Mouse (Mus musculus): Measurements from ENCODE around the gene Rad51b. TPM values are rescaled to one million over a fixed set of nuclear protein-coding genes. Genes with fewer than 3 reads are reported as not detected.

The Rad51b gene
- total and polyA plus RNA-seq, 3 experiments: 1.6 to 45.5 (median 22.0) TPM

DNA sequence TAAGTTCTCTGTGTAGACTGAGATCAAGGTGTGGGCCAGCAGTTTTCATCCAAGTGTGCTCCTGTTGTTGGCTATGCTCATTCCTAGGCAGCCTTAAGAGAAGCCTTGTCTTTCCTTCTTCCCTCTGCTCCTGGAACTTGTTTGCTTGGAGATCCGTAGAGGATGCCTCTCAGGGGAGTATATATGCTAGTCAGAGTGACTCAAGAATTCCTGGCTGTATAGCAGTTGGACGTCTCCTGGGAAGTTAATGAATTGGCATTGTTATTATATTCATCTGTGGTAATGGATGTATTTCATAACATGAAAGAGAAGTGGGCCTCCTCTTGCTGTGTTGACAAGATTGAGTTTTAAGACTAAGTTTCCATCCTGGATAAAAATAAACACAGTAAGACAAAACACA, 196.4 kb downstream of the Rad51b start:
- Histone ChIP-seq H3K9me3 (replicated peaks) (no peaks in the 10 kb centered on the region), H3K36me3 (replicated peaks) (peaks cover 19% of the 10 kb centered on the region), H3K4me3 (ENCODE audit: low read depth, low read length) (no peak overlapping the region), H3K27me3 (ENCODE audit: insufficient read depth, low read length) (no peaks in the 10 kb centered on the region), H3K4me1 (ENCODE audit: insufficient read depth, low read depth, low read length) (peaks cover 3% of the 10 kb centered on the region; the same call in 1 of the 2 replicates)
- no peak for ATAC-seq (ENCODE audit: extremely low read depth, insufficient number of reproducible peaks, low FRiP score, poor library complexity, severe bottlenecking)
- no peak for DNase-seq (ENCODE audit: low spot score)
- TF ChIP-seq GATA2 (IDR thresholded peaks at IDR 0.05; ENCODE audit: borderline replicate concordance, low read depth, low read length): no peak
- TF ChIP-seq GATA1 (IDR thresholded peaks at IDR 0.05; ENCODE audit: borderline replicate concordance, low read length): no peak
- no peak for TF ChIP-seq TAL1 (conservative IDR thresholded peaks at IDR 0.05; ENCODE audit: low read depth, low read length)
- no peak for TF ChIP-seq POLR2AphosphoS5 (IDR thresholded peaks at IDR 0.05; ENCODE audit: insufficient replicate concordance, low read depth, low read length)
- TF ChIP-seq CTCF (IDR thresholded peaks at IDR 0.05; ENCODE audit: low read depth, low read length): no peak

DNA sequence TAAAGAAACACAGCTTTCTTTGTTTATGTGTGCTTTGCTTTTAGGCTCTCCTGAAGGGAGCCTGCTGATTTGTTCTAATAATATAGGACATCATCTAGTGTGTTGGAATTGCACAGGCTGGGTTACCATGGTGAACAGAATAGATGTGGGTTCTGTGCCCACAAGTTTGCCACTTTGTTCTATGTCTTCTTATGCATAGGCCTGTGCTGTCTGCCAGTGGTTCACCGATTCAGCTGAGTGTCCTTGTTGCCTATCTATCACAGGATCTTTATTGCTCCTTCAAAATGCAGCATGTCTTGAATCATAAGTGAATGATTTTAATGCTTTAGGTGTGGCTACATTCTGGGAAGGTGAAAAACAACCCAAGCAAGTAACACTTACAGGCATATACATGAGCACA, 201.2 kb downstream of the Rad51b start:
- Histone ChIP-seq H3K27me3 (ENCODE audit: insufficient read depth, low read length) (no peaks in the 10 kb centered on the region), H3K4me3 (ENCODE audit: low read depth, low read length) (no peak overlapping the region), H3K36me3 (replicated peaks) (peaks cover 8% of the 10 kb centered on the region), H3K4me1 (ENCODE audit: insufficient read depth, low read depth, low read length) (peaks cover 24% of the 10 kb centered on the region), H3K9me3 (replicated peaks) (no peaks in the 10 kb centered on the region)
- no peak for TF ChIP-seq POLR2AphosphoS5 (IDR thresholded peaks at IDR 0.05; ENCODE audit: insufficient replicate concordance, low read depth, low read length)
- ATAC-seq (ENCODE audit: extremely low read depth, insufficient number of reproducible peaks, low FRiP score, poor library complexity, severe bottlenecking): no peak
- no peak for DNase-seq (ENCODE audit: low spot score)

DNA sequence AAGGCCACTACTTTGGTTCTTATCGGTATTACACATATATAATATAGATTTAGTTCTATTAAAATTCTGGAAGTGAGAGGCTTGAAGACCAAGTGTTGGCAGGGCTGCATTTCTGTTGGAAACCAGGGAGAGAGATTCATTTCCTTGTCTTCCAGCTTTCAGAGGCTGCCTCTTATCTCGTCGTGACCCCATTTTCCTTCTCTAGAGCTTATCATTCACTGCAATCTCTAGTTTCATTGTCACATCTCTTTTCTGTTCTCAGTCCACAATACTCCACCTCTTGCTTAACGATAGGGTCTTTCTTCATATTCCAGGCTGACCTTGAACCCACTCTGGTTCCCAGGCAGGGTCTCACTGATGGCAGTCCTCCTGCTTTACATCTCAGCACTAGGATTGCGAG, 202.7 kb downstream of the Rad51b start:
- ATAC-seq (ENCODE audit: extremely low read depth, insufficient number of reproducible peaks, low FRiP score, poor library complexity, severe bottlenecking) (no peak), DNase-seq (ENCODE audit: low spot score) (no peak)
- H3K9me3 ChIP-seq (replicated peaks): no peaks in the 10 kb centered on the region
- TF ChIP-seq GATA1 (IDR thresholded peaks at IDR 0.05; ENCODE audit: borderline replicate concordance, low read length) (no peak), CTCF (IDR thresholded peaks at IDR 0.05; ENCODE audit: low read depth, low read length) (no peak), TAL1 (conservative IDR thresholded peaks at IDR 0.05; ENCODE audit: low read depth, low read length) (no peak), POLR2AphosphoS5 (IDR thresholded peaks at IDR 0.05; ENCODE audit: insufficient replicate concordance, low read depth, low read length) (no peak), GATA2 (IDR thresholded peaks at IDR 0.05; ENCODE audit: borderline replicate concordance, low read depth, low read length) (no peak)
- no peaks in the 10 kb centered on the region for H3K27me3 ChIP-seq (ENCODE audit: insufficient read depth, low read length)
- H3K36me3 ChIP-seq (replicated peaks): peaks cover 8% of the 10 kb centered on the region
- peaks cover 24% of the 10 kb centered on the region for H3K4me1 ChIP-seq (ENCODE audit: insufficient read depth, low read depth, low read length)
- H3K4me3 ChIP-seq (ENCODE audit: low read depth, low read length): no peak overlapping the region

DNA sequence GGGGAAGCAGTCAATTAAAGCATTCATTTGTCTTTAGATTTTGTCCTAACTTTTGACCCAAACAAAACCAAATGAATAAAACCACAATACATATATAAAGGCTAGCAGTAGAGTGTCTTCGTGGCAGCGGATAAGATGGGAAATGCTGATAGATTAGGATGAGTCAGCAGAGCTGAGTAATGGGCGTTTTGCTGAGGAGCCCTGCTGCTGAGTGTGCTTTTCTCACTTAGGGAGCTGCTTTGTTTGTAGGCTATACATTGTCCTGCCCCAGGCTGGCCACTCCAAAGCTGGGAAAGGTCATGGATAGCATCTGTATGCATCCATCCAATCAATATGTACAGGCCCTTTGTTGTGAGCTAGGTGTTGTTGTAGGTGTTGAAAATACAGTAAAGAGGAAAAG, 204.8 kb downstream of the Rad51b start:
- Histone ChIP-seq H3K36me3 (replicated peaks) (peaks cover 2% of the 10 kb centered on the region), H3K4me3 (ENCODE audit: low read depth, low read length) (no peak overlapping the region), H3K9me3 (replicated peaks) (no peaks in the 10 kb centered on the region), H3K27me3 (ENCODE audit: insufficient read depth, low read length) (no peaks in the 10 kb centered on the region), H3K4me1 (ENCODE audit: insufficient read depth, low read depth, low read length) (peaks cover 28% of the 10 kb centered on the region)
- ATAC-seq (ENCODE audit: extremely low read depth, insufficient number of reproducible peaks, low FRiP score, poor library complexity, severe bottlenecking) (peak; percentile 77), DNase-seq (ENCODE audit: low spot score) (peak; percentile 16)
- TF ChIP-seq CTCF (IDR thresholded peaks at IDR 0.05; ENCODE audit: low read depth, low read length) (no peak), GATA1 (IDR thresholded peaks at IDR 0.05; ENCODE audit: borderline replicate concordance, low read length) (no peak), GATA2 (IDR thresholded peaks at IDR 0.05; ENCODE audit: borderline replicate concordance, low read depth, low read length) (no peak), POLR2AphosphoS5 (IDR thresholded peaks at IDR 0.05; ENCODE audit: insufficient replicate concordance, low read depth, low read length) (no peak), TAL1 (conservative IDR thresholded peaks at IDR 0.05; ENCODE audit: low read depth, low read length) (no peak)

DNA sequence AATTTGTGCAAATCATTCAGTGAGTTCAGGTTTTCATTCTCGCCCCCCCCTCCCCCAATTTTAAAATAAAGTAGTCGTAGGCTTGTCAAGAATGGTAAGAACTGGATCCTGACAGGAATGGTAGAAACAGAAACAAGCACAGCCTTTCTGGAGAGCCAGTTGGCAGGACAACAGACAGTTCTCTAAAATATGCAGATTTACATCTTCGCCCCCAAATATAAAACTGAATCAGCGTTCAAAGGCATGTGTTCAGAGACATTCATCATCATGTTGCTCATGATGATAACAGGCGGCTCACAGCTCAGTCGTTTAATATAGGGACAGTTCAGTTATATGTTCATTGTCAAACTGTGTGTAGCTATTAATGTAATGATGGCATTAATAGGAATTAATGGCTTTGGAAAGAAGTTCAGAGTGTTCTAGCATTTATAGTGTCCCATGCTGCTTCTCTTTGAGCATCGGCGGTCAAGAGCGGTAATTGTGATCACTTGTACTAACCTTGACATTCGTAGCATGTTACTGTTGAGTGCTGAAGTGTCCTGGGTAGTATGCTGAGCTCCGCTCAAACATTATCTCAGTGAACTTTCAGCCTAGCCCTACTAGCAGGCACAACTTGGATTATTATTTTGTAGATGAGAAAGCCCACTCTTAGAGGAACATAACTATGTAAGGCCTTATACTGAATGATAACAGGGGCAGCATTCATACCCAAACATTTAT, 205.9 kb downstream of the Rad51b start:
- ATAC-seq (ENCODE audit: extremely low read depth, insufficient number of reproducible peaks, low FRiP score, poor library complexity, severe bottlenecking) (no peak), DNase-seq (ENCODE audit: low spot score) (no peak)
- Histone ChIP-seq H3K4me1 (ENCODE audit: insufficient read depth, low read depth, low read length) (peaks cover 28% of the 10 kb centered on the region), H3K36me3 (replicated peaks) (peaks cover 9% of the 10 kb centered on the region), H3K9me3 (replicated peaks) (no peaks in the 10 kb centered on the region), H3K4me3 (ENCODE audit: low read depth, low read length) (no peak overlapping the region), H3K27me3 (ENCODE audit: insufficient read depth, low read length) (no peaks in the 10 kb centered on the region)
- TF ChIP-seq TAL1 (conservative IDR thresholded peaks at IDR 0.05; ENCODE audit: low read depth, low read length): no peak
- no peak for TF ChIP-seq CTCF (IDR thresholded peaks at IDR 0.05; ENCODE audit: low read depth, low read length)
- no peak for TF ChIP-seq POLR2AphosphoS5 (IDR thresholded peaks at IDR 0.05; ENCODE audit: insufficient replicate concordance, low read depth, low read length)
- no peak for TF ChIP-seq GATA1 (IDR thresholded peaks at IDR 0.05; ENCODE audit: borderline replicate concordance, low read length)
- no peak for TF ChIP-seq GATA2 (IDR thresholded peaks at IDR 0.05; ENCODE audit: borderline replicate concordance, low read depth, low read length)

DNA sequence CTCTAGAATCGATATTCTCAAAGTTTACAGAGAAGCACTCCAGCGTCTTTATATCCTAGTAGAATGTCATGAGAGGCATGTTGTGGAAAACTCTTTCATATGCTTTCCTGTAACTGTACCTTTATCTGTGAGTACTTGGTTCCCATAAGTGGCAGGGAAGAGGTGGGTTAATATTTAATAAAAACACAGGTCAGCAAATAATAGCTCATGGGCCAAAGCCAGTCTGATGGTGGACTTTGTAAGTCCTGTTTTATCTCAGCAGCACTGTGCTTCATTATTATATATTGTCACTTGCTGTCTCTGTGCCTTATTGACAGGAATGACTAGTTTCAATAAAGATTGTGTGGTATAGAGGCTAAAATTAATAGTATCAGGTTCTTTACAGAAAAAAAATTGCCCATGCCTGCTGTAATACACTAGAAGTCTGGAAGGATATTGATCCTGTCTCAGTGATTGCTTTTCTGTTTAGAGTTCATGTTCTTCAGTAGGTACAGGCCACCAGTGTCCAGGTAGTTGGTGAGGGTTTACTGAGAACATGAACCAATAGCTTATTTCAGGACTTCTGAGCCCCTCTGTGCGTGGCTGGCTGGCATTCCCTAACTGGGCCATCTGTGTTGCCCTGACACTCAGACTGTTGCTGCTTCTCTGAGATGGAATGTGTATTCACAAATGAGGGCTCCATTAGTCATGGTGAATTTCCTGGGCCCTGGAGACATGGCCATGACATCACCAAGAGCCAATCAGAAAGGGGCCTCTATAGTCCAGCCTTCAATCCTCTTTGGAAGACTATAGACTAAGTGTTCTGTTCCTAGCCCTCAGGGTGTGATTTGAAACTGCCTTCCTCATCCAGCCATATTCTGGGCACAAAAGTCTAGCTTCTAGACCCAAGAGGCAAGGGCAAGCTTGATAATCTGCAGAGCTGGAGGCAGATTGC, 206.8 kb downstream of the Rad51b start:
- no peak overlapping the region for H3K4me3 ChIP-seq (ENCODE audit: low read depth, low read length)
- DNase-seq (ENCODE audit: low spot score) (no peak), ATAC-seq (ENCODE audit: extremely low read depth, insufficient number of reproducible peaks, low FRiP score, poor library complexity, severe bottlenecking) (no peak)
- H3K27me3 ChIP-seq (ENCODE audit: insufficient read depth, low read length): no peaks in the 10 kb centered on the region
- H3K9me3 ChIP-seq (replicated peaks): no peaks in the 10 kb centered on the region
- TF ChIP-seq TAL1 (conservative IDR thresholded peaks at IDR 0.05; ENCODE audit: low read depth, low read length) (no peak), GATA2 (IDR thresholded peaks at IDR 0.05; ENCODE audit: borderline replicate concordance, low read depth, low read length) (no peak), POLR2AphosphoS5 (IDR thresholded peaks at IDR 0.05; ENCODE audit: insufficient replicate concordance, low read depth, low read length) (no peak), CTCF (IDR thresholded peaks at IDR 0.05; ENCODE audit: low read depth, low read length) (no peak), GATA1 (IDR thresholded peaks at IDR 0.05; ENCODE audit: borderline replicate concordance, low read length) (no peak)
- peaks cover 11% of the 10 kb centered on the region for H3K36me3 ChIP-seq (replicated peaks)
- H3K4me1 ChIP-seq (ENCODE audit: insufficient read depth, low read depth, low read length): peaks cover 25% of the 10 kb centered on the region
